Mouse (Mus musculus) bone marrow, adult 2 months (tissue): Measurements from ENCODE around the gene S1pr5.
A peak's percentile ranks its signal among the peaks of the same experiment; 100 is the strongest.

Experiments used
- CTCF ChIP-seq: fragments of 200-500 bp; IDR thresholded peaks from 2 replicates; pipeline ENCODE4 v1.5.1; 2011; ENCODE audit warnings: low read length, control low read depth; ENCODE audit not compliant: control insufficient read depth, insufficient read depth
- POLR2A ChIP-seq: fragments of 200-500 bp; IDR thresholded peaks from 2 replicates; pipeline ENCODE4 v1.6.1; 2011; ENCODE audit warnings: low read depth, mild to moderate bottlenecking, control low read depth, low read length, borderline replicate concordance; ENCODE audit not compliant: control insufficient read depth

DNA sequence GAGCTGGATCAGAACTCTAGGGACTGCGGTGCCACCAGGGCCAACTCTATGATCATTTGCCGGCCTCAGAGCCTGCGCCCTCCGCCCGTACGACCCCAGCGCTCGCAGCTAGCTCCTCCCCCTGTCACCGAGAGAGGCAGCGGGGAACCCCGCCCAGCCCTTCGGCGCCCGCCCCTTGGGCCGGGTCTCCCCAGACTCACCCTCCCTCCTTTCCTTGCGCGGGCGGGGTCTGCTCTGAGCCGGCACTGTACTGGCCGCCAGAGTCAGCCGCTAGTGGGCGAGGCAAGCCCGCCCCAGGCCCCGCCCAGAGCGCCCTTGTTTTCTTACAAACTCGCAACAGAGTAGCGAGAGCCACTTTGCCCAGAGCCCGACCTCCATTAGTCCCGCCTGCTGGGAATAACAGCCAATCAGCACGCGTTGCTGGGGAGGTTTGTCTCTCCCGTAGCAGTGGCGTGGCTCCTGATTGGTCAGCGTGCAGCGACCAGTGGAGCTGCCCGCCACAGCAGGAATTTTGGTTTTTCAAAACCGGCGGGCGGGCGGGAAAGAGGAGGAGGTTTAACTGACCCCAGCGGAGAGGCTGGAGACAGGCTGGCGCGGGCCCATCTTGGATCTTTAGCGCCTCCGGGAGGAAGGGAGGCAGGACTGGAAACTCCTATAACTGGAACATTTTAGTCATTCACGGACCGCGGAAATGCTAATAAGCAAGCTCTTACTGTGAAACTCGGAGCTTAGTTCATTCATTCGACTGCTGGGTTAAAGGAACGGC, 43.0 kb upstream of the S1pr5 start, which contains the start of gene Cdkn2d:
- TF ChIP-seq POLR2A: peak; percentile 97
- TF ChIP-seq CTCF: no peak
